In genomic region chr7:132781130-132781814, GRCm38 (mm10) we compare ENCODE assay signal across 8 mouse cellular contexts. TPM values are rescaled to one million over a fixed set of nuclear protein-coding genes. Genes with fewer than 3 reads are reported as not detected.
DNase-seq lines count a peak whose midpoint lies in the region; ATAC-seq and TF ChIP-seq lines count a peak whose summit lies in the region.

No protein-coding gene starts in this region.

- no peak overlapping the region for H3K4me2 ChIP-seq in liver, embryonic 15.5 days

- H3K9ac ChIP-seq in liver, embryonic 15.5 days, result no peak overlapping the region

- no peaks in the 10 kb centered on the region for H3K9me3 ChIP-seq in liver, embryonic 15.5 days (replicated peaks)

- no peaks in the 10 kb centered on the region for H3K36me3 ChIP-seq in liver, embryonic 15.5 days (replicated peaks)

- TF ChIP-seq POLR2A in cerebellum, adult 2 months (IDR thresholded peaks at IDR 0.05; ENCODE audit: borderline replicate concordance, insufficient read depth, low read length), result no peak

- peaks cover 80% of the 10 kb centered on the region for H3K4me1 ChIP-seq in cerebellum, adult 2 months (ENCODE audit: control insufficient read depth, insufficient read depth, low read length)
- H3K4me1 ChIP-seq in liver, embryonic 15.5 days (replicated peaks), result peaks cover 80% of the 10 kb centered on the region

- no peak for TF ChIP-seq CTCF in cerebellum, adult 2 months (IDR thresholded peaks at IDR 0.05; ENCODE audit: borderline replicate concordance, insufficient read depth, low read depth, low read length)

- DNase-seq in cerebellum, adult 2 months, result peak in 1 of 2 experiments; percentile 46
- DNase-seq in cerebellum, adult 8-10 months, result no peak
- DNase-seq in lung, postnatal 10 days, result peak; percentile 20
- no peak for DNase-seq in lung, postnatal 36 days
- no peak for DNase-seq in urinary bladder, adult 2 months (ENCODE audit: low spot score)
- no peak for DNase-seq in frontal cortex, postnatal 36 days (ENCODE audit: low spot score in 2 of 2)
- no peak for DNase-seq in gastrocnemius, postnatal 4 days (ENCODE audit: low spot score in 2 of 2)

- peak overlapping the region; percentile 30 for H3K27ac ChIP-seq in cerebellum, adult 2 months (ENCODE audit: insufficient read depth, low read length)
- H3K27ac ChIP-seq in liver, embryonic 15.5 days (replicated peaks), result peak overlapping the region; percentile 98

- no peak for ATAC-seq in liver, embryonic 15.5 days (ENCODE audit: insufficient read depth)

- no peaks in the 10 kb centered on the region for H3K27me3 ChIP-seq in cerebellum, adult 2 months (ENCODE audit: control insufficient read depth, insufficient read depth, low read length)
- no peaks in the 10 kb centered on the region for H3K27me3 ChIP-seq in liver, embryonic 15.5 days

- H3K4me3 ChIP-seq in cerebellum, adult 2 months (replicated peaks; ENCODE audit: insufficient read depth, low read depth, low read length), result no peak overlapping the region
- H3K4me3 ChIP-seq in liver, embryonic 15.5 days (replicated peaks), result no peak overlapping the region

- WGBS in cerebellum, adult 2 months, result 23% methylated on average over 7 of the region's 7 CpGs
- 65% methylated on average over 7 of the region's 7 CpGs for WGBS in liver, embryonic 15.5 days (ENCODE audit: insufficient replicate concordance)

RNA-seq across cellular contexts. Expression of gene Fam53b, which starts 32.4 kb away (rescaled TPM):
- 37.3 and 37.8 TPM in 2 replicates for polyA plus RNA-seq in cerebellum, adult 2 months (2012; rRNA removed)
- polyA plus RNA-seq in liver, embryonic 15.5 days (2015; fragmentation: Nextera tagmentation; extraction: Ambion mirVana), result 25.5 and 28.0 TPM in 2 replicates
- 11.2 and 15.8 TPM in 2 replicates for polyA plus RNA-seq in urinary bladder, adult 2 months (2012; rRNA removed)
- 10 to 100 TPM; 44.6 to 48.9 TPM for total RNA-seq in gastrocnemius, postnatal 4 days (2021)
